Mouse (Mus musculus) limb, embryonic 15.5 days (tissue): ENCODE results near the gene Hmox1. TPM values are rescaled to one million over a fixed set of nuclear protein-coding genes. Genes with fewer than 3 reads are reported as not detected.

Experiments
- ATAC-seq: fragments of 200-750 bp; cut with Nextera tagmentation; 2 replicates; pipeline ENCODE4 v1.8.0; 2017; ENCODE audit warnings: low read depth, moderate TSS enrichment; ENCODE audit not compliant: insufficient number of reproducible peaks, low FRiP score, low TSS enrichment
- H3K27ac ChIP-seq: fragments of 300-500 bp; sonication (generic); 2 replicates; pipeline ENCODE4 v1.5.1; 2015; ENCODE audit warnings: moderate library complexity, mild to moderate bottlenecking, inconsistent platforms
- H3K27me3 ChIP-seq: fragments of 300-500 bp; sonication (generic); 2 replicates; pipeline ENCODE4 v1.6.1; 2015; ENCODE audit warnings: inconsistent platforms
- H3K36me3 ChIP-seq: fragments of 300-500 bp; sonication (generic); 2 replicates; pipeline ENCODE4 v1.6.1; 2015; ENCODE audit warnings: inconsistent platforms
- H3K4me1 ChIP-seq: fragments of 300-500 bp; sonication (generic); 2 replicates; pipeline ENCODE4 v1.6.1; 2015; ENCODE audit warnings: inconsistent platforms
- H3K4me2 ChIP-seq: fragments of 300-500 bp; sonication (generic); 2 replicates; pipeline ENCODE4 v1.6.1; 2015; ENCODE audit warnings: mild to moderate bottlenecking, inconsistent platforms
- H3K4me3 ChIP-seq: fragments of 300-500 bp; sonication (generic); 2 replicates; pipeline ENCODE4 v1.5.1; 2015; ENCODE audit warnings: mild to moderate bottlenecking, inconsistent platforms
- H3K9ac ChIP-seq: fragments of 300-500 bp; sonication (generic); 2 replicates; pipeline ENCODE4 v1.6.1; 2015; ENCODE audit warnings: inconsistent platforms
- H3K9me3 ChIP-seq: fragments of 300-500 bp; sonication (generic); 2 replicates; pipeline ENCODE4 v1.6.1; 2016; ENCODE audit warnings: inconsistent platforms
- WGBS: fragments of 180-500 bp; shearing (Covaris S2); methylation state at CpG from one replicate; pipeline ENCODE4 v1.1.7; 2015; 5-methylcytosine and 5-hydroxymethylcytosine counted together
- polyA plus RNA-seq: library from polyadenylated mRNA; unstranded; fragments of >200 nt; fragmentation: Nextera tagmentation; extraction: Ambion mirVana; gene quantifications from 2 replicates; pipeline ENCODE4 v1.2.1, GENCODE M21; 2015

The Hmox1 gene
- 35.5 and 36.9 TPM in 2 replicates for polyA plus RNA-seq

DNA sequence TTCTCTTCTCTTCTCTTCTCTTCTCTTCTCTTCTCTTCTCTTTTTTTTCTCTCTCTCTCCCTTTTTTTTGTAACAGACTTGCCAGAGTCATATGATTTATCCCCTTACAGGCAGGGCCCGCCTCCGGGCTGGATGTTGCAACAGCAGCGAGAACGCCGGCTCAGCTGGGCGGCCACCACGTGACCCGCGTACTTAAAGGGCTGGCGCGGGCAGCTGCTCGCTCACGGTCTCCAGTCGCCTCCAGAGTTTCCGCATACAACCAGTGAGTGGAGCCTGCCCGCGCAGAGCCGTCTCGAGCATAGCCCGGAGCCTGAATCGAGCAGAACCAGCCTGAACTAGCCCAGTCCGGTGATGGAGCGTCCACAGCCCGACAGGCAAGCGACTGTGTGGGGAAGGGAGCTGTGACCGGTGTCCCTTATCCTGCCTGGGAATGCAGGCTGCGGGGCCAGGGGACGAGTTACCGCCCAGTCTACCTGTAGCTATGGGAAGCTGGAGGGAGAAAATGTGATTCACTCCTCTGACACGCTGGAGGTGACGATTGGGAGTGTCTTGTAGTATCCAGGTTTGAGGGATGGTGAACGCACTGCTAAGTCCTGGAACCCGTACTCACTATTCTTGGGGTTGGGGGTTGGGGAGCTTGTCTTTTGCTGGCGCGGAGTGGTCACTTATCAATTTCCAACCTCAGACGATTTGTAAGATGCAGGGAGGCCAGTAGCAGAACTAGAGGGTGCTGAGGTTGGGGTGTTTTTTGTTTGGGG is at the start of gene Hmox1:
TSS of gene Hmox1 (plus strand) at position 223 of the 758 bp plus-strand sequence.
- H3K9me3 ChIP-seq = no peaks in the 10 kb centered on the region
- ATAC-seq = peak; percentile 80
- H3K4me1 ChIP-seq = peaks cover 13% of the 10 kb centered on the region
- peaks cover 17% of the 10 kb centered on the region for H3K36me3 ChIP-seq
- peak within 1 kb of the TSS; percentile 69; the same call in 1 of the 2 replicates for H3K27ac ChIP-seq
- peak within 1 kb of the TSS; percentile 83 for H3K4me2 ChIP-seq
- peak within 1 kb of the TSS; percentile 58 for H3K4me3 ChIP-seq
- no peaks in the 10 kb centered on the region for H3K27me3 ChIP-seq
- under 1% methylated on average over 36 of the region's 36 CpGs for WGBS
- peak within 1 kb of the TSS; percentile 57 for H3K9ac ChIP-seq

DNA sequence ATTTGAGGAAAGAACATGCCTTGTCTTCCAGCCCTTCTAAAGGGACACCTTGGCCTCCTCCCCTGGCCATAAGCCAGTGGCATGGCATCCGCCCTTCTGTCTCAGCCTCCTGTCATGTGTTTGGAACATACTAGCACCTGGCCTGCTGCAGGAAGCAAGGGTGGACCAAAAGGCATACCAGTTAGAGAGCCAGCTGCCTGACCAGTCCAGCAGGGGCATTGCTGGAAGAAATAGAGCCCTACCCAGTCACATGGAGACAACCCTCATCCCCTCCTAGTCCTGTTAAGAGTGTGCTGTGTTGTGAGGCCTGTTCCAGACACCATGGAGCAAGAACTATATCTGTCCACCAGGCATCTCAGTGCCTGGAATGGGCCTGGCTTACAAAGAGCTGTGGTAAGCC is 47.1 kb upstream of the Hmox1 start:
- no peaks in the 10 kb centered on the region; the same call in 1 of the 2 replicates for H3K36me3 ChIP-seq
- H3K9me3 ChIP-seq = no peaks in the 10 kb centered on the region
- WGBS = 91% methylated on average over 1 of the region's 1 CpGs
- H3K4me1 ChIP-seq = no peaks in the 10 kb centered on the region
- H3K9ac ChIP-seq = no peak overlapping the region
- H3K27ac ChIP-seq = no peak overlapping the region
- no peak overlapping the region for H3K4me3 ChIP-seq
- H3K27me3 ChIP-seq = no peaks in the 10 kb centered on the region
- H3K4me2 ChIP-seq = no peak overlapping the region
- ATAC-seq = no peak

GRCm38 (mm10) chr8:75047784-75048183 is 45.6 kb upstream of the Hmox1 start:
- no peak overlapping the region for H3K27ac ChIP-seq
- H3K4me1 ChIP-seq = no peaks in the 10 kb centered on the region
- H3K9ac ChIP-seq = no peak overlapping the region
- no peak overlapping the region for H3K4me3 ChIP-seq
- no peaks in the 10 kb centered on the region for H3K9me3 ChIP-seq
- no peak overlapping the region for H3K4me2 ChIP-seq
- peaks cover 5% of the 10 kb centered on the region; the same call in 1 of the 2 replicates for H3K36me3 ChIP-seq
- 83% methylated on average over 3 of the region's 3 CpGs for WGBS
- ATAC-seq = no peak
- H3K27me3 ChIP-seq = no peaks in the 10 kb centered on the region

GRCm38 (mm10) chr8:75053342-75053741 is 40.1 kb upstream of the Hmox1 start:
- ATAC-seq = no peak
- peaks cover 27% of the 10 kb centered on the region for H3K36me3 ChIP-seq
- no peak overlapping the region for H3K27ac ChIP-seq
- H3K9me3 ChIP-seq = no peaks in the 10 kb centered on the region
- H3K4me2 ChIP-seq = no peak overlapping the region
- H3K27me3 ChIP-seq = no peaks in the 10 kb centered on the region
- H3K4me1 ChIP-seq = no peaks in the 10 kb centered on the region
- no peak overlapping the region for H3K4me3 ChIP-seq
- WGBS = 81% methylated on average over 4 of the region's 4 CpGs
- H3K9ac ChIP-seq = no peak overlapping the region

GRCm38 (mm10) chr8:75055673-75056072 is 37.7 kb upstream of the Hmox1 start:
- no peak overlapping the region for H3K4me3 ChIP-seq
- no peak overlapping the region for H3K4me2 ChIP-seq
- H3K36me3 ChIP-seq = peaks cover 38% of the 10 kb centered on the region
- WGBS = 87% methylated on average over 2 of the region's 2 CpGs
- H3K27ac ChIP-seq = no peak overlapping the region
- no peak overlapping the region for H3K9ac ChIP-seq
- H3K27me3 ChIP-seq = no peaks in the 10 kb centered on the region
- no peak for ATAC-seq
- H3K9me3 ChIP-seq = no peaks in the 10 kb centered on the region
- H3K4me1 ChIP-seq = no peaks in the 10 kb centered on the region

DNA sequence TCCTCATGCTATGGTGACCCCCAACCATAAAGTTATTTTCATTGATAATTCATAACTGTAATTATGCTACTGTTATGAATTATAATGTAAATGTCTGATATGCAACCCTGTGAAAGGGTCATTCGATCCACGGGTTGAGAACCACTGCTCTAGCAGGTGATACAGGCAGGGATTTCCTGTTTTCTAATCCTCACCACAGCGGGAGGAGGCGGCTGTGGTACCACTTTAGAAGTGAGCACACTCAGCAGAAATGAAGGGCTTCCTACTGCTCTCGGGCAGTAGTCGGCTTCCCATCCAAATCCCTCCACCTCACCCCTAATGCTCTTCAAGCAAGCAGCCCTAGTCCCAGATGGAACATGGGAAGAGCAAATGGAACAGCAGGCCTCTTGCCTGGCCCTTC is 33.4 kb upstream of the Hmox1 start:
- H3K4me1 ChIP-seq = no peaks in the 10 kb centered on the region
- H3K27me3 ChIP-seq = no peaks in the 10 kb centered on the region
- H3K9ac ChIP-seq = no peak overlapping the region
- no peak overlapping the region for H3K4me3 ChIP-seq
- peaks cover 50% of the 10 kb centered on the region for H3K36me3 ChIP-seq
- 77% methylated on average over 6 of the region's 6 CpGs for WGBS
- H3K9me3 ChIP-seq = no peaks in the 10 kb centered on the region
- H3K4me2 ChIP-seq = no peak overlapping the region
- H3K27ac ChIP-seq = no peak overlapping the region
- ATAC-seq = no peak

DNA sequence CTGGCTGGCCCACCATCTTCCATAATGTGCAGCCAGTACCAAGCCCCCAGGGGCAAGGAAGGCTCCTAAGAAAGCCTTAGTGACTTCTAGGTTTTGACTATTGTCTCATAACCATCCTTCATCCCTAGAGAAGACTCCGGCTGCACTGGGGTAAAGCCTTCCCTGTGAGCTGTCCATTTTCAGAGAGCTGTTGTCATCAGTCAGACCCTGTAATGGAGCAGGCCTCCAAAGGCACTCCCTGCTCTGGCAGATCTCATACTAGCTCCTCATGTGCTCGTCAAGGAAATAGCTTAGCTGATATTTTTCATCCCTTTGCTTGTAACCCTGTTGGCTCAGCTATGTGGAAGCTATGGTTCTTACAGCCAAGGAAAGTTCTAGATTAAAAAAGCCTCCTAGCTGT is 32.6 kb upstream of the Hmox1 start:
- Histone ChIP-seq H3K4me2 (no peak overlapping the region), H3K27me3 (no peaks in the 10 kb centered on the region), H3K27ac (no peak overlapping the region), H3K4me3 (no peak overlapping the region), H3K9ac (no peak overlapping the region), H3K9me3 (no peaks in the 10 kb centered on the region), H3K4me1 (no peaks in the 10 kb centered on the region), H3K36me3 (peaks cover 56% of the 10 kb centered on the region)
- no peak for ATAC-seq
- WGBS = 79% methylated on average over 2 of the region's 2 CpGs

DNA sequence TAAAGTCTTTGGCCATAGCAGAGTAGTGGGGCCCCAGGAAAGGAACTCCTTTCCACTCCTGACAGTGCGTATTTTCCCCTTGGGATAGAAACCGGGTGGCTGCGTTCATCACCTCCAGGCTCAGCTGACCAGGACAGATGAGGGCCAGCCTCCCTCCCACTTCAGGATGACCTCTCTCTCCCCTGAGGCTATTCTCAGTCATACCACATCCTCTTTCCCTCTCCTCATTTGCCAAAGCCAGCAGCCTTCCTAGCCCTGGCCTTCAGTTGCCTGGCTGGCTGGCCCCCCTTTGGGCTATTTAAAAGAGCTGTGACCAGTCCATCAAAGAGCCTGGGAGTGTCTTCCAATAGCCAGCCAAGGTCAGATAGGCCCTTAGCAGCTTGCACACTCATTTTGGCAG is 30.1 kb upstream of the Hmox1 start:
- Histone ChIP-seq H3K4me1 (no peaks in the 10 kb centered on the region), H3K27ac (no peak overlapping the region), H3K27me3 (no peaks in the 10 kb centered on the region), H3K4me2 (no peak overlapping the region), H3K9ac (no peak overlapping the region), H3K9me3 (no peaks in the 10 kb centered on the region), H3K36me3 (peaks cover 52% of the 10 kb centered on the region), H3K4me3 (no peak overlapping the region)
- 71% methylated on average over 3 of the region's 3 CpGs for WGBS
- ATAC-seq = no peak

- no peak overlapping the region for H3K4me2 ChIP-seq
- H3K4me1 ChIP-seq = no peaks in the 10 kb centered on the region
- no peak overlapping the region for H3K9ac ChIP-seq
- peaks cover 45% of the 10 kb centered on the region for H3K36me3 ChIP-seq
- no peak overlapping the region for H3K27ac ChIP-seq
- no peaks in the 10 kb centered on the region for H3K9me3 ChIP-seq
- WGBS = 91% methylated on average over 3 of the region's 3 CpGs
- no peak overlapping the region for H3K4me3 ChIP-seq
- no peaks in the 10 kb centered on the region for H3K27me3 ChIP-seq
- no peak for ATAC-seq
These were observed 28.6 kb upstream of the Hmox1 start for GRCm38 (mm10) chr8:75064790-75065189.

DNA sequence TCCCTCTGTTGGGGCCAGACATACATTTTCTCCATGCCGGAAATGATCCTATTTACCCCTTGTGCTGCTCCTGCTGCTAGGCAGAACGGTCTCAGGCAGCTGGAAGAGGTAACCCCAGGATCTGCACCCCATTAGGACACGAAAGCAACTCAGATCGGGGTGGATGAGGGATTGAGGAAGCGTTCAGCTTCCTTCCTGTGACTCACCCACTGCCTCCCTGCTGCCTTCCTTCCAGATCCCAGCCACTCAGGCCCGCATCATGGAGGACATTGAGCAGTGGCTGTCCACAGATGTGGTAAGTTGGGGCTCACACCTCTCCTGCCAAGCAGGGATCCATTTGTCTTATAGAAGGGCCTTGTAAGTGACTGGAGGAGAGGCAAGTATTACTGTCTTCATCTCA is 26.1 kb upstream of the Hmox1 start:
- no peak overlapping the region for H3K27ac ChIP-seq
- no peak overlapping the region for H3K9ac ChIP-seq
- no peaks in the 10 kb centered on the region for H3K27me3 ChIP-seq
- no peak overlapping the region for H3K4me3 ChIP-seq
- H3K4me2 ChIP-seq = no peak overlapping the region
- no peak for ATAC-seq
- WGBS = 71% methylated on average over 6 of the region's 6 CpGs
- 0 out of 2 replicates have a peak, but pooled peaks cover 2% of the 10 kb centered on the region for H3K4me1 ChIP-seq
- H3K36me3 ChIP-seq = peaks cover 35% of the 10 kb centered on the region
- no peaks in the 10 kb centered on the region for H3K9me3 ChIP-seq

DNA sequence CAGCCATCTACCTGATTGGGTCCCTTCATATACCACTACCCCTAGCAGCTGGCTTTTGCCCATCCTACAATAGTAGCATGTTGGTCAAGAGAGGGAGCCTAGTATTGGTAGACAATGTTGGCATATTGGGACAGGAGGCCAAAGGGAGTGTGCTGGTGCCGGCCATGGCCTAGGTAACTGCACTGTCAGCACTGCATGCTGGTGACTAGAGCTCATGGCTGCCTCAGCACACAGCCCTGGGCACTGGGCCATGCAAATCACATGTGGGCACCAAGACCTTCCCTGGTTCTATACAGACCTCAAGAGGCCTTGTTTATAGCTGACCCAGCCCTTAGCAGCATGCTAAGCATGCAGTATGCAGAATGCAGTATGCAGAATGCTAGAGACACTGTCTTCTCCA is 23.1 kb upstream of the Hmox1 start:
- H3K36me3 ChIP-seq = 0 out of 2 replicates have a peak, but pooled peaks cover 17% of the 10 kb centered on the region
- 80% methylated on average over 1 of the region's 1 CpGs for WGBS
- H3K4me3 ChIP-seq = no peak overlapping the region
- ATAC-seq = no peak
- H3K4me1 ChIP-seq = 0 out of 2 replicates have a peak, but pooled peaks cover 2% of the 10 kb centered on the region
- no peaks in the 10 kb centered on the region for H3K9me3 ChIP-seq
- H3K27ac ChIP-seq = no peak overlapping the region
- no peak overlapping the region for H3K4me2 ChIP-seq
- H3K27me3 ChIP-seq = no peaks in the 10 kb centered on the region
- no peak overlapping the region for H3K9ac ChIP-seq

GRCm38 (mm10) chr8:75071627-75072346 is 21.6 kb upstream of the Hmox1 start:
- peak; percentile 32; the same call in 1 of the 2 replicates for ATAC-seq
- no peak overlapping the region for H3K4me3 ChIP-seq
- no peak overlapping the region for H3K9ac ChIP-seq
- H3K27me3 ChIP-seq = no peaks in the 10 kb centered on the region
- 0 out of 2 replicates have a peak, but pooled peaks cover 2% of the 10 kb centered on the region for H3K4me1 ChIP-seq
- 26% methylated on average over 4 of the region's 4 CpGs for WGBS
- no peak overlapping the region for H3K4me2 ChIP-seq
- no peaks in the 10 kb centered on the region for H3K9me3 ChIP-seq
- H3K36me3 ChIP-seq = 0 out of 2 replicates have a peak, but pooled peaks cover 6% of the 10 kb centered on the region
- no peak overlapping the region for H3K27ac ChIP-seq
